Mouse (Mus musculus): ENCODE measurements around the gene Ppp2r5c. TPM values are rescaled to one million over a fixed set of nuclear protein-coding genes. Genes with fewer than 3 reads are reported as not detected.
A peak's percentile ranks its signal among the peaks of the same experiment; 100 is the strongest.

The Ppp2r5c gene
- polyA plus RNA-seq, 1 experiment from 2014 or later, result 55.5 TPM

- no peak for ATAC-seq
- no peak for DNase-seq
- Histone ChIP-seq H3K4me2 (ENCODE audit: low read depth, low read length) (no peak overlapping the region), H3K4me1 (ENCODE audit: insufficient read depth) (peaks cover 28% of the 10 kb centered on the region), H3K4me3 (ENCODE audit: low read depth, low read length) (no peak overlapping the region), H3K9ac (replicated peaks) (no peak overlapping the region), H3K9me3 (ENCODE audit: low read length) (no peaks in the 10 kb centered on the region), H3K27me3 (ENCODE audit: insufficient read depth, low read length) (no peaks in the 10 kb centered on the region), H3K36me3 (replicated peaks; ENCODE audit: insufficient read depth, low read length) (no peaks in the 10 kb centered on the region), H3K27ac (ENCODE audit: low read depth) (no peak overlapping the region)
- TF ChIP-seq EP300 (IDR thresholded peaks at IDR 0.05; ENCODE audit: low read depth) (no peak), CTCF (IDR thresholded peaks at IDR 0.05; ENCODE audit: low read depth) (no peak)
- 56% methylated on average over 4 of the region's 4 CpGs for WGBS (ENCODE audit: insufficient replicate concordance)
Observed at GRCm38 (mm10) chr12:110599791-110600190, 152.9 kb downstream of the Ppp2r5c start.

- Histone ChIP-seq H3K9me3 (ENCODE audit: low read length) (no peaks in the 10 kb centered on the region), H3K4me3 (ENCODE audit: low read depth, low read length) (peak overlapping the region; percentile 70), H3K4me1 (ENCODE audit: insufficient read depth) (peaks cover 28% of the 10 kb centered on the region), H3K9ac (replicated peaks) (no peak overlapping the region; the same call in 1 of the 2 replicates), H3K36me3 (replicated peaks; ENCODE audit: insufficient read depth, low read length) (no peaks in the 10 kb centered on the region), H3K4me2 (ENCODE audit: low read depth, low read length) (peak overlapping the region; percentile 75), H3K27me3 (ENCODE audit: insufficient read depth, low read length) (no peaks in the 10 kb centered on the region), H3K27ac (ENCODE audit: low read depth) (no peak overlapping the region)
- ATAC-seq, result no peak
- 52% methylated on average over 13 of the region's 13 CpGs for WGBS (ENCODE audit: insufficient replicate concordance)
- TF ChIP-seq CTCF (IDR thresholded peaks at IDR 0.05; ENCODE audit: low read depth), result no peak
- TF ChIP-seq EP300 (IDR thresholded peaks at IDR 0.05; ENCODE audit: low read depth), result no peak
- DNase-seq, result no peak
Observed at GRCm38 (mm10) chr12:110600225-110600991, 153.5 kb downstream of the Ppp2r5c start.

- Histone ChIP-seq H3K4me3 (ENCODE audit: low read depth, low read length) (peak within 1 kb of the TSS; percentile 70), H3K9me3 (ENCODE audit: low read length) (no peaks in the 10 kb centered on the region), H3K4me1 (ENCODE audit: insufficient read depth) (peaks cover 28% of the 10 kb centered on the region), H3K4me2 (ENCODE audit: low read depth, low read length) (peak within 1 kb of the TSS; percentile 75), H3K27ac (ENCODE audit: low read depth) (peak within 1 kb of the TSS; percentile 92), H3K27me3 (ENCODE audit: insufficient read depth, low read length) (no peaks in the 10 kb centered on the region), H3K9ac (replicated peaks) (peak within 1 kb of the TSS; percentile 86), H3K36me3 (replicated peaks; ENCODE audit: insufficient read depth, low read length) (no peaks in the 10 kb centered on the region)
- TF ChIP-seq CTCF (IDR thresholded peaks at IDR 0.05; ENCODE audit: low read depth), result no peak
- no peak for TF ChIP-seq EP300 (IDR thresholded peaks at IDR 0.05; ENCODE audit: low read depth)
- 2% methylated on average over 101 of the region's 105 CpGs for WGBS (ENCODE audit: insufficient replicate concordance)
- peak; percentile 96 for ATAC-seq
- DNase-seq, result peak; percentile 96
Observed at GRCm38 (mm10) chr12:110601241-110602218, 154.6 kb downstream of the Ppp2r5c start, which contains the start of gene Dync1h1. Gene Dync1h1 (plus strand): TSS chr12:110601452.

DNA sequence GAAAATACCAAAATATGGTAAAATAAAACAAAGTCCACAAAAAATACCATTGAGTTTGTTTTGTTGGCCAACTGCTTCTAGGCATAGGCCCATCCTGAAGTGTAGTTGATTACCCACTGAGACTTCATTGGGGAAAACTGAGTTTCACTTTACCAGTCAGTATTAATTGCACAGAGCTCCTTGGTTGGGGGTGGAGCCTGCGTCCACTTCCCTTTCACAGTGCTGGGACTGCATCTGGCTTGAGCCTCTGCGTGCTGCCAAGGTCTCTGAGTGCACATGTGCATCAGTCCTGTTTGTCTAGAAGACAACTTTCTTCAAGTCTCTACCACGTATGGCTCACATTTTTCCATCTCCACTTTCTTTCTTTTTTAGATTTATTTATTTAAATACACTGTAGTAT, 159.2 kb downstream of the Ppp2r5c start:
- Histone ChIP-seq H3K4me1 (ENCODE audit: insufficient read depth) (peaks cover 23% of the 10 kb centered on the region), H3K4me2 (ENCODE audit: low read depth, low read length) (no peak overlapping the region), H3K36me3 (replicated peaks; ENCODE audit: insufficient read depth, low read length) (no peaks in the 10 kb centered on the region; the same call in 1 of the 2 replicates), H3K9ac (replicated peaks) (no peak overlapping the region), H3K27ac (ENCODE audit: low read depth) (no peak overlapping the region), H3K9me3 (ENCODE audit: low read length) (no peaks in the 10 kb centered on the region), H3K4me3 (ENCODE audit: low read depth, low read length) (no peak overlapping the region), H3K27me3 (ENCODE audit: insufficient read depth, low read length) (no peaks in the 10 kb centered on the region)
- TF ChIP-seq CTCF (IDR thresholded peaks at IDR 0.05; ENCODE audit: low read depth) (no peak), EP300 (IDR thresholded peaks at IDR 0.05; ENCODE audit: low read depth) (no peak)
- ATAC-seq (no peak), DNase-seq (peak; percentile 36)
- 63% methylated on average over 3 of the region's 3 CpGs for WGBS (ENCODE audit: insufficient replicate concordance)

DNA sequence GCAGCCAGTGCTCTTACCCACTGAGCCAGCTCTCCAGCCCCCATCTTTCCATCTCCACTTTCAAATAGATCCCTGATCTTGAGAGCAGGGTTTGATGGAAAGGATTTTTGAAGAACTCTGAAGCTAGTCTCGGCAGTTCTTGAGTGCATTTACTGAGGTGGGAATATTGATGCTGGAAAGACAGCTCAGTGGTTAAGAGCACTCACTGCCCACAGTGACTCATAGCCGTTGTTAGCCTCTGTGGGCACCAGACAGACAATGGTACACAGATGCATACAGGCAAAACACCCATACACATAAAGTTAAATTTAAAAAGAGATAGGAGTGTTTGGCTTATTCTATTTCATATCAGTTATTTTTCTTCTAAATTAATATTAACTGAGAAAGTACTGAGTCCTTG, 159.8 kb downstream of the Ppp2r5c start:
- Histone ChIP-seq H3K4me3 (ENCODE audit: low read depth, low read length) (no peak overlapping the region), H3K9me3 (ENCODE audit: low read length) (no peaks in the 10 kb centered on the region), H3K4me2 (ENCODE audit: low read depth, low read length) (no peak overlapping the region), H3K4me1 (ENCODE audit: insufficient read depth) (peaks cover 23% of the 10 kb centered on the region), H3K9ac (replicated peaks) (no peak overlapping the region), H3K27ac (ENCODE audit: low read depth) (no peak overlapping the region), H3K36me3 (replicated peaks; ENCODE audit: insufficient read depth, low read length) (peaks cover under 1% of the 10 kb centered on the region; the same call in 1 of the 2 replicates), H3K27me3 (ENCODE audit: insufficient read depth, low read length) (no peaks in the 10 kb centered on the region)
- ATAC-seq (no peak), DNase-seq (no peak)
- WGBS (ENCODE audit: insufficient replicate concordance), result 81% methylated on average over 2 of the region's 2 CpGs
- no peak for TF ChIP-seq EP300 (IDR thresholded peaks at IDR 0.05; ENCODE audit: low read depth)
- TF ChIP-seq CTCF (IDR thresholded peaks at IDR 0.05; ENCODE audit: low read depth), result no peak
